Mouse (Mus musculus): ENCODE measurements around the gene Cdh4.

DNA sequence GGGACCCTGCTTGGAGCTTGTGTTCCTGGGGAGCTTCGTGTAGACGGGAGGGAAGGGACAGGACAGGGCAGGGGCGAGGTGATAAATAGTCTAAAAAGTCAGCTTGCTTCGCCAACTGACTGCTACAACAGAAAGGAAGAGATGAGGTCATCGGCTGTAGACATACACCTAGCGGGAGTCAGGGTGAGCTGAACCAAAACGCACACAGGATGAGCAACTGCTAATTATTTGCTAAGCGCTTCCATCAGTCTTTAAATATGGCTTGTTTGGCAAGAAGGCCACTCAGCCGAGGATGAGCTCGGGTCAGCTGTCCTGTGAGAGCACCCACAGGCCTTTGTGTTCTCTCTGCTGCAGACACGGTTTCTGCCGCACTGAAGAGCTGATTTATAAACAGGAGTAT, 470.7 kb downstream of the Cdh4 start:
- TF ChIP-seq POLR2A (IDR thresholded peaks at IDR 0.05; ENCODE audit: control insufficient read depth, low read depth, low read length) (no peak), CTCF (IDR thresholded peaks at IDR 0.05; ENCODE audit: control insufficient read depth, insufficient read depth, insufficient replicate concordance, low read depth, low read length) (no peak)

Measured in testis, adult 2 months (tissue).